Mouse (Mus musculus) adrenal gland, postnatal 4 days (tissue): ENCODE results near the gene Fbxw7. TPM values are rescaled to one million over a fixed set of nuclear protein-coding genes. Genes with fewer than 3 reads are reported as not detected.
A peak's percentile ranks its signal among the peaks of the same experiment; 100 is the strongest.

ENCODE experiments used
- DNase-seq, 2 experiments: peaks; one replicate each; pipeline ENCODE4 v3.0.0; 2021 to 2022; ENCODE audit warnings: low spot score in 2 of 2, mixed read lengths in 2 of 2
- total RNA-seq, 2 experiments: library from RNA; stranded (reverse); gene quantifications; 2 replicates each; pipeline ENCODE4 v1.2.3; 2021

The Fbxw7 gene
- total RNA-seq, 2 experiments from 2014 or later, result 24.4 to 24.7 TPM

- no peak for DNase-seq
Observed at GRCm38 (mm10) chr3:84946381-84946780, 131.3 kb downstream of the Fbxw7 start.

GRCm38 (mm10) chr3:84949387-84949786, 134.3 kb downstream of the Fbxw7 start:
- no peak for DNase-seq

DNA sequence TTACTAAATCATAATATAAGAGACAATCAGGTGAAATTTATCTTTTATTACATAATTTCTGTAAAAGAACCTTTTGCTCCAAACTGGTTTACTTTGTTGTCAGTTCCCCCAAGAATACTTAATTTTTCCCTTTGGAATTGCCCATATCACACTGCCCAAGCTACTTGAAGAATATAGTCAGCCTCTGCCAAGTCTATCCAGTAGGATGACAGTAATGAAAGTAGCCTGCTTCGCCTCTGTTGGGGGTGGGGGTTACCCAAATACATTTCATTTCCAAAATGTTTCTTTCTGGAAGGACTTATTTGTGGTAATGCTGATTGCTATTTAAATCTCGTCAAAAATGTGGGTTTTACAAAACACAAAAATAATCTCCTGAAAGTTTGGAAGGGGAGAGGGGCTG, 136.6 kb downstream of the Fbxw7 start:
- no peak for DNase-seq

DNA sequence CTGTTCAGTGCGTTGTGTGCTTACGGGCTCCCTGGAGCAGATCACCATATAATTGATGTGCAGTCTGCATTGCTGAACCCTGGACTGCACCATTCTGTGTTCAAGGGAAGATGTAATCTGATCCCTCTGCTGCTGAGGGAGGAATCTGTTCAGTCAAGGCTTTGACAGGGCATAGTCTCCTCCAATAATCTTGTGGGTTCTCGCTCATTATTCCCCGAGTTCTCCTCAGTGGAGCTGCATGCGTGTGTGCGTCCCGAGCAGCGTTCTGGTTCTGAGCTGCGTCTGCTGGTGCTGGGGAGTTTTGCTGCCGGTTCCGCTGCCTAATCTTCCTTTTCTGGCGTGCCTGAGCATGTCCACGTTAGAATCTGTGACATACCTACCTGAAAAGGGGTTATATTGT, 137.1 kb downstream of the Fbxw7 start:
- peak in 1 of 2 experiments; percentile 10 for DNase-seq

- no peak for DNase-seq
Observed at GRCm38 (mm10) chr3:84952585-84953187, 137.6 kb downstream of the Fbxw7 start.

GRCm38 (mm10) chr3:84955011-84955775, 140.1 kb downstream of the Fbxw7 start:
- DNase-seq, result no peak

- no peak for DNase-seq
Observed at GRCm38 (mm10) chr3:84955857-84956256, 140.8 kb downstream of the Fbxw7 start.

DNA sequence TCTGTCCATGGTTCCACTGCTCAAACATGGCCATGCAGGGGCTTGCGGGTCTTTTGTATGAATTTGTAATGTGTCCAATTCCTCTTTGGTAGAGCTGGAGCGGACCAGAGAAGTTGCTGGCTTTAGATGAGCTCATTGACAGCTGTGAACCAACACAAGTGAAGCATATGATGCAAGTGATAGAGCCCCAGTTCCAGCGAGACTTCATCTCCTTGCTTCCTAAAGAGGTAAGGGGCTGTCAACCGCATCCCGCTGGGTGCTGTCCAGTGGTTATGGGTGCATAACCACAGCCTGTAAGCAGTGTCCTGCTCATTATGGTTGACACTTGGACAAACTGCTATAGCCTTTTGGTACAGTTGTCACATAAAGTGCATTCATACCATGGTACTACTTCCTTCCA, 150.1 kb downstream of the Fbxw7 start:
- no peak for DNase-seq

DNA sequence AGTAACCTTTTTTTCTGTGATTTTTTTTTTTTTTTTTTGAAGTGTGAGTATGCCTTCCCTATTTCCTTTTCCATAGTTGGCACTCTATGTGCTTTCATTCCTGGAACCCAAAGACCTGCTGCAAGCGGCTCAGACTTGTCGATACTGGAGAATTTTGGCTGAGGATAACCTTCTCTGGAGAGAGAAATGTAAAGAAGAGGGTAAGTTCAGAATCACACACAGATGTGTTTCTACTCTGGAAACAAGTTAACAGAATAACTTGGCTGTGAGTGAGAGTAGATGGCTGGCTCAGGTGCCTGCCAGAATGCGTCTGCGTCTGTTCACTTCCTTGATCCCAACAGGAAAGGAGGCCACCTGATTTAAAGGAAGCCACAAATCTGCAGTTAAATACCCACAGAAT, 152.3 kb downstream of the Fbxw7 start:
- no peak for DNase-seq

- no peak for DNase-seq
Observed at GRCm38 (mm10) chr3:84971561-84971960, 156.5 kb downstream of the Fbxw7 start.

- DNase-seq, result no peak
Observed at GRCm38 (mm10) chr3:84972881-84973280, 157.8 kb downstream of the Fbxw7 start.

GRCm38 (mm10) chr3:84974193-84974592, 159.1 kb downstream of the Fbxw7 start:
- no peak for DNase-seq

DNA sequence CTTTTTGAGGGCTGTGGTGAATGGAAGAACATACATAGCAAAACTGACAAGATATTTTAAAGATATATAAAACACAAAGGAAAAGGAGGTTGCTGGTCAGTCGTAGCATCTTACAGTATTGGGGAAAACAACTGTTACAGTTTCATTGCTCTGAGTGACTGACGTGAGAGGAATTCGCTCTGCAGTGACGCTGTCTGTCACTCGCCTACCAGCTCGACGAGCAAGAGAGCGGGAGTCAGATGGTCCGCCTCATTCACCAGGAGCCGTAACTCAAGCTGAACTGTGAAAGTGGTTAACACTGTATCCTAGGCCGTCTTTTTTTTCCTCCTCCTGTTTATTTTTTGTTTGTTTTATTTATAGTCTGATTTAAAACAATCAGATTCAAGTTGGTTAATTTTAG, 163.6 kb downstream of the Fbxw7 start:
- DNase-seq, result no peak

DNA sequence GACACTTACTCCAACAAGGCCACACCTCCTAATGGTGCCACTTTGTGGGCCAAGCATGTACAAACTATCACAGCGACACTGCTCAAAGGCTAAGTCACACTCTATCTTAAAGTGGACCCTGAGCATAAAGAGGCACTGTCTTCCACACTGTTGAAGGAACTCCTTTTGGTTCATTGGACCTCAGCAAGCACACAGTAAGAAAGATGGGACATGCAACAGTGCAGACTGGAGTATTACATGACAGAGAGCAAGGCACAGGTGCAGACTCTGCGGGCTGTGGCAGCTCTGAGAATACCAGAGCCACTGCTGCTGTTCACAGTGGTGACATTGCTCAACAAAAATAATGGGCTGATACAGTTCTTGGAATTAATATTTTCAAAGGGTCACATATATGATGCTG, 165.1 kb downstream of the Fbxw7 start:
- no peak for DNase-seq

DNA sequence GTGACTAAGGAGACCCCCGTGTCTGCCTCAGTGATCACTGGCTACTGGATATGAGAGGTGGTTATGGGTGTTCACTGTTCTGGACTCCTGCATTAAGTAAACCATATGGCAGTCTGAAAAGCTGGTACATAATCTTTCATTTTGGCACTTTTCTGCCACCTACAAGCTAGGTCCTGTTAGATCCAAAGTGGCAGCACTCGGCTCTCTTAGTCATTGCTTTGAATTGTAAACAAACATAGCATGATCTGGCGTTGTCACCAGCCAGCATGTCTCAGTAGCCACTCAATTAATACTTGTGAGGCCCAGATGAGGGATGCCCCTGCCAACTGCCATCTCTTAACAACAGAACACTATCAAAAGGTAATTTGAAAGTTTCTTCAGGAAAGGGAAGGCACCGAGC, 167.6 kb downstream of the Fbxw7 start:
- DNase-seq, result no peak

GRCm38 (mm10) chr3:84985121-84985625, 170.1 kb downstream of the Fbxw7 start:
- no peak for DNase-seq

GRCm38 (mm10) chr3:84988880-84989279, 173.8 kb downstream of the Fbxw7 start:
- no peak for DNase-seq

DNA sequence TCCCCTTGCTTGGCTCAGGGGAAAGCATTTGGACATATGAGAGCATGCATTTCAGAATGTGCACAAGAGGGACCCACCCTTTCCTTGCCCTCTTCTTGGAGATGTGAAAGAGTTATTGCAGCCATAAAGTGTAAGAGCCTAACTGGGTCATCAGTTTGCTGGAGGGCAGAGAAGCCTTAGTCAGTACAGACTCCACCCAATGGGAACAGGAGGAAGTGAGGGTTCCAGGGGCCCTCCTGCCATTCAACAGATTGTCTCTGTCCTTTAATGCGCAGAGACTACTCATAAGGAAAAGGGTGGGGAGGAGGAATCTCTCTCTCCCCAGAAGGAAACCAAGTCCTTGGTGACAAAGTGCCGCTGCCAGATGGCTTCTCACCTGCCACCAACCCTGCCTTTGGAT, 190.2 kb downstream of the Fbxw7 start:
- no peak for DNase-seq

GRCm38 (mm10) chr3:85012889-85013288, 197.8 kb downstream of the Fbxw7 start:
- no peak for DNase-seq

GRCm38 (mm10) chr3:85015667-85016066, 200.6 kb downstream of the Fbxw7 start:
- DNase-seq, result no peak

DNA sequence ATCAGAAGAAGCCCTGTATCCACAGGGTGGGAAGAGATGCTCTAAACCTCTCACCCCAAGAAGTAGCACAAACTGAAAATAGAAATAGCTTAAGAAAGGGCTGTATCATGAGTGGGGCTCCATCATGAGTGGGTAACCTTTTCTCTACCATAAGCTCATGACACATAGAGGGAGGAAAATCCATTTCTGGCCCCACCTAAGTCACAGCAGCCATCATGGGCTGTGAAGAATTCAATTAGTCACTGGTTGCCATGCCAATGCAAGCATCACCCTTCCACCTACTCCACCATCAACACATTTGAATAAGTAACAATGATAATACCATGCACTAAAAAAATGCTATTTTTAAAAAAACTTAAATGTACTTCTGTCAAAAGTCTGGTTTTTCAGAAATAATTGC, 205.1 kb downstream of the Fbxw7 start:
- DNase-seq, result no peak

DNA sequence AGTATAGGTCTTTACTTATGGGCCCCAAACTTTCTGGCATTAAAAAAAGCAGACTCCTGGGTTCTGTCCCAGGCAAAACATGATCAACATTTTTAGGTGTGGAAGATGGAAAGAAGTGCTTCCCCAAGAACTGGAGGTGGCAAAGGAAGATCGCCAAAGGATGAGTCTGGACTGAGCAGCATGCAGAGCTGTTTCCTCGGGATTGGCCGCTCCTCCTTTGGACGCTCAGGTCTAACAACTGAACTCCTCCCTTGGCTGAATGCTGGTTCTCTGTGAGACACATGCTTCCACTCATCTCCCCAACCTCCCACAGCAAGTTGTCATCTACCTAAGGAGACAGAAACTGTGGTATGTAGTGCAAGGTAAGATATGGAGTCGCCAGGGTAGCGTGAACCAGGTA, 206.7 kb downstream of the Fbxw7 start:
- no peak for DNase-seq

GRCm38 (mm10) chr3:85022800-85023199, 207.7 kb downstream of the Fbxw7 start:
- no peak for DNase-seq
